Mouse (Mus musculus): ENCODE results near the gene Tube1.
A peak's percentile ranks its signal among the peaks of the same experiment; 100 is the strongest.
"Not testable (repeated sequence)": the region's sequence is repeated elsewhere in the genome, so short reads cannot be mapped to it uniquely, and the experiment has no call there.

The Tube1 gene

DNA sequence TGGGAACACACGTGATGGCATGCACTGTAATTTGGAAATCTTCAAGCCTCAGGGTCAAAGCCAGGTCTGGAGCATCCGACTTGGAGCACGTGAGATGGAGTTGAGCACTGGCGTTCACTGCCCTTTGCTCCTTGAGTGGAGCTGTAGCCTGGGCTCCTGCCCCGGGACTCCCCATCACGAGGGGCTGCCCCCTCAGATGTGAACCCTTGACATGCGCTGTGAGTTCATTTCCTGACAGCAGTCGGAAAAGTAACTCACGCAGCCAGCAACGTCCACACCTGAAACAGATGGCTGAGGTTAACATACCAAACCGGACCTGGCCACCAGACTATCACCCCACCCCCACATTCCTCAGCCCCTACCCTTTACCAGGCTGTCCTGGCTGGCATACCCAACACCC lies 33.8 kb downstream of the Tube1 start:
- DNase-seq (ENCODE audit: low read depth, low spot score): no peak

DNA sequence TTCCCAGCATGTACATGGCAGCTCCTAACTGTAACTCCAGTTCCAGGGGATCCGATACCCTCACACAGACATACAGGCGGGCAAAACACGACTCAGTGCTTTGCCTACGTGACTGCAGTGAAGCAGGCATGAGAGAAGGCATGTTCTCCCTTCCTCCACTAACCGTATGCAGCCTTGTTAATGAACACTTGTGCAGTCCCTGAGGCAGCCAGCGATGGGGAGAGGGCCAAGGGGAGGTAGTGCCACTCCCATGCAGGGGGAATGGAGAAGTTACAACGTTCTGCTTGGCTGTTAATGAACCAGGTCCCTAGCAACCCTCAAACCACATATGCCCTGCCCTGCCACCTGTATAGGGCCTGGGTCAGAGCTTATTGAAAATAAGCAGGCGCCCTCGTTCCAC lies 35.9 kb downstream of the Tube1 start:
- DNase-seq (ENCODE audit: low read depth, low spot score): no peak

DNA sequence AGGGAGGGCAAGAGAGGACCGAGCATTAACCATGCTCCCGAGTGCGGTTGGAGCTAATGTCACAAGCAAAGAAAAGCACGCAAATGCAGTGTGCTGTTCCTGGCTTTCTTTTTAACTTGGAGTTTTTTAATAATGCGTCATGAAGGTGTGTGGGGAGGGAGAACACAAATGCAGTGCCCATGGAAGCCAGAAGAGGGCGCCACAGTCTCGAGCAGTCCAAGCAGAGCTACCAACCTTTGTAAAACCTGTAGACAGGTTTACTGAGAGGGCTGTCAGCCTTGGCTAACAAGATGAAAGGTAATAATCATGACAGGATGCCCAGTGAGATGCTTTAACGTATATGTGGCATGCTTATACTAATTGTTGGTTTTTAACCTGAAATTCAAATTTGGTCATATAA lies 36.4 kb downstream of the Tube1 start:
- peak; percentile 28 for DNase-seq (ENCODE audit: low read depth, low spot score)

DNA sequence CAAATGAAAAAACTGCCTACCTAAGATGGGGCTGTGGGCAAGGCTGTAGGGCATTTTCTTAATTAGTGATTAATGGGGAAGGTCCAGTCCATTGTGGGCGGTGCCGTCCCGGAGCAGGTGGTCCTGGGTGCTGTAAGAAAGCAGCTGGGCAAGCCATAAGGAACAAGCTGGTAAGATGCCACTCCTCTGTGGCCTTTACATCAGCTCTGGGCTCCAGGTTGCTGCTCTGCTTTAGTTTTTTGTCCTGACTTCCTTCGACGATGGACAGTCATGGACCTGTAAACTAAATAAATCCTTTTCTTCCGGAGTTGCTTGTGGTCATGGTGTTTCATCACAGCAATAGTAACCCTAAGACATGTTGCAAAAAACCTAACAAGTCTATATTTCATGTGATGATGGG lies 36.9 kb downstream of the Tube1 start:
- DNase-seq (ENCODE audit: low read depth, low spot score): no peak

DNA sequence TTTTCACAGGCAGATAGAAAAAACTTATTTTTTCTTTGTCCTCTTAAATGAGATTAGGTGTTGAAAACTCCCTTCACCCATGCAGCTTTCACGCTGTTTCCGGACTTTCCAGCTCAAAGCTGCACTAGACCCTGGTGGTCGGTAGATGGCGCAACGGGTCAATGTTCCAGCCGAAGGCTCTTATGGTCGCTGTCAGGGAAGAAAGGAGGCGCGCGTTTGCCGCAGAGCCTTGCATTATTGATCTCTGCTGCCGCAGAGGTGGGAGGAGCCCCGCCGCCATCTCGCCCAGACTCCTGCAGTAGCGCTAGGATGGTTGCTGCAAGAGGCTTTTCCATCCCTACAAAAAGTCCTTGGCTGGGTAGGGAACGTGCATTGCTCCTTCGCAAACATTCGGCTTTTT lies 37.4 kb downstream of the Tube1 start:
- peak; percentile 75 for DNase-seq (ENCODE audit: low read depth, low spot score)

DNA sequence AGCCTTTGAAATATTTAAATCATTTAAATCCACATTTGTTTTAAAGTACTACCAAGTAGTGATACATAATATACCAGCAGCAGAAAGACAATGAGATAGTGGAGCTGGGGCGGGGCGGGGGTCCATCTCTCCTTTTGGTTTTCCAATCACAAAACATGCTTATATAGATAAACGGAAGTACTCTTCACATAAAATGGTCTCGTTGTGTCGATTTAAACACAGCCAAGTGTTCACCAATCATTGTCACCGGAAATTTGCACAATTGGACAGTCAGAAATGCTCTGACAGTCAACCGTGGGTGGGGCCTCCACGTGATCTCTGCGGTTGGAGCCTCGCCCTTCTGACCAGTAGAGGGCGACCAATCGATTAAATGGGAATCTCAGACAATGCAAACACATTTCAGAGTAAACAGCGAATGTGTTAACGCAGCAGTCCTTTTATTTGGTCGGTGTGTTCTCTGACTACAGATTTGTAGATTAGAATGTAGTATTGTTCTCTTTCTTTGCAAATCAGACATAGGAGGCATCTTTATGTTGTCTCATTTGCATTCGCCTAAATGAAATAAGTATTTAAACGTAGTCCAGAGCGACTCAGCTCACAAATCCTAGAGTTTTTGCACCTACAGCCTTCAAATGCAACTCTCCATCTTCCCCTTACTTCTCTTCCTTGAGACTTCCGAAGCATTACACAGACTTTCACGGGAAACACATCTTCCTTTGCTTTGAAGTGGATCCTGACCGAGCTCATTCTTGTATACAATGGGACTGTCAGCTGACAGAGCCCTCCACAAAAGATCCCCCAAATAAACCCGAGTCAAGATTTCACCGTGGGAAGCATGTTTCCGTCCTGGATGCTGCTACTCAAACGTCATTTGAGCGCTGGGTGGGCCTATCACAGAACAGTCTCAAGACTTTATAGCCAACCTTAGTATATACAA lies 38.1 kb downstream of the Tube1 start:
- DNase-seq (ENCODE audit: low read depth, low spot score): peak; percentile 70

DNA sequence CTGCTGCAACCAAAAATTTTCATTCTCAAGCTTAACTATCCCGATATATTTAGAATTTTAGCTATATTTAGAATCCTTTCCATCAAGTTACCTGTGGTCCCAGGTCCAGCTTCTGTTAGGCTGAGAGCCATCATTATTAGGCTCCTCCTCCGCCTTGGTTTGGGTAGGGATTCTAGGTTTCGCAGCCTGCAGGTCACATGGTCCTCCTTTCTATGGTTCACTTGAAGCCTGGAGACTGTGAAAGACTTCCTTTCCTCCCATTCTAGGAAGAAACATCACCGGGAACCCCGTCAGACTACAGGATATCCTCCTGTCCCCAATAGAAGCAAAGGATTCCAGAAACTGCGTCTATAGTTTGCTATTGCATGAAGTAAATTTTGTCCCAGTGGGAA lies 38.8 kb downstream of the Tube1 start:
- no peak for DNase-seq (ENCODE audit: low read depth, low spot score)

DNA sequence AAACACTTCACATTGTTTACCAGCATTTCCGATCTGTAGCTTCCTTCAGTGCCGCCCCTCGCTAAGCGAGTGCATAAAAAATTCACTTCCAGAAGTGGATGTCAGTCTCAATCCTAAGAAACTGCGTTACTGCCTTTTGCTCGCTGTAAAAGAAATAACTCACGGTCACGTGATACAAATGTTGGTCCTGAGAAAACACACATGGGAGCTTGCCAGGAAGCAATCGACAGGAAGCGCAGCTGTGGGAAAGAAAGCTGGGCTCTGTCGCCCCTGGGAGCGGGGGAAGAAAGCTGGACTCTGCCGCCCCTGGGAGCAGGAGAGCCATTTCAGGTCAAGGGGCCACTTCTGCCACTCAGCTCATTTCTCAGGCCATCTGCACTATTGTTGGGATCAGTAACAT lies 39.3 kb downstream of the Tube1 start:
- no peak for DNase-seq (ENCODE audit: low read depth, low spot score)

DNA sequence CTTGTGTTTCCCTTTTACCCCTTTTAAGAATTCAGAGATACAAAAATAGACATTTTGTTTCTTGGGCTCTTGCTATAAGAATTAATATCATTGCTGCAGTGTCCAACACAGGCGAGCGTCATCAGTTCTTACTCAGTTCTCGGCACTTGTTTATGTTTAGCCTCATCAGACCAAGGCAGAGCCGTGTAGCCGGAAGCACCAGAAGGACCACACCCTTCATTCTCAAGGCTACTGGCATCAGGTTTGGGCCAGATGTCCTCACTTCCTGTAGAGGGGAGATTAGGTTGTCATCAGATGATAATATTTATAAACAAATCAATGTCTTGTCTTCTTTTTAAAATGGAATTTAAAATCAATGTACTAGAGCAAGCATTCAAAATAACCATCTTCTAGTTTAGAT lies 43.2 kb downstream of the Tube1 start:
- DNase-seq (ENCODE audit: low read depth, low spot score): no peak

DNA sequence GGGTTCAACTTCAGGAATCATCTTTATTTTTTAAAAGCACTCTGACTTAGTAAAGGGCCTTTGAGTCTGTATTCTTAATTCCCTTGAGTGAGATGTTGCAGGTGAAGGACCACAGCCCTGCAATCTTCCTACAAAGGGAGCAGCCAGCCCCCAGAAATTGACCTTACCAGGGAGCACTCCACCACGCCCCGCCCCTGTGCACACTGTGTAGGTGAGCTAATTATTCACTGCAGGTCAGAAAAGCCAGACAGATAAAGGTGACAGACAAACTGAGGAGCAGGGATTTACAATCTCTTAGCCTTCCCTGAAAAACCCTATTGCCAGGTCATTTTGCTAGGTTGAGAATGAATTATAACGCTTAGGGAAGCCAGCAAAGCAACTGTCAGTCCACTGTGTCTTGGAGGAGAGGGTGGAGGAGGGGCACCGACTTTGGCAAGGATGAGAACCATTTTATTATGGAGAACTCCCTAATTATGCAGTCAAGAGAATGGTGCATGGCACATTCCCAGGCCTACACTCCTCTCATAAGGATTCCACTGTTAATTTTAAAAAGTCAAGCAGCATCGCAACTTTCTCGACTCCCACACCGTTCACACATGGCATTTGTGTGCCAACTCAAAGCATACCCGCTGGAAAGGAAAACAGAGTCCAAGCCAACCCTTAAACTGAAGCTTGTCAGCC lies 51.2 kb downstream of the Tube1 start:
- DNase-seq (ENCODE audit: low read depth, low spot score): no peak

DNA sequence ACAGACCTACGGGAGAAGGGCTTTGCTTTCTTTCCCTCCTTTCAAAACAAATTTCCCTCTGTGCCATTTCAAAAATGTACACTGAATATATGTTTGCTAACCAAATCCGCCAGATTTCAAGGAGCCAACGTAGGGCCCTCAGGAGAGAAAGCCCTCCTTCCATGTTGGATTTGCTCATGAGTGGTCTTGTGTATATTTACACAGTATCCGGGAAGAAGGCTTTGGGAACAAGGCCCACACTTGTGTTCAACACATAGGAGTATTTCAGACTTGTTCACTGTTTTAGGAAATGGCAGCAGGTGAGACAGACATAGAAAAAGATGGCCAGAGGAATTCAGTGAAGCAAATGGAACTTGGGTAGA lies 51.8 kb downstream of the Tube1 start:
- DNase-seq (ENCODE audit: low read depth, low spot score): no peak

DNA sequence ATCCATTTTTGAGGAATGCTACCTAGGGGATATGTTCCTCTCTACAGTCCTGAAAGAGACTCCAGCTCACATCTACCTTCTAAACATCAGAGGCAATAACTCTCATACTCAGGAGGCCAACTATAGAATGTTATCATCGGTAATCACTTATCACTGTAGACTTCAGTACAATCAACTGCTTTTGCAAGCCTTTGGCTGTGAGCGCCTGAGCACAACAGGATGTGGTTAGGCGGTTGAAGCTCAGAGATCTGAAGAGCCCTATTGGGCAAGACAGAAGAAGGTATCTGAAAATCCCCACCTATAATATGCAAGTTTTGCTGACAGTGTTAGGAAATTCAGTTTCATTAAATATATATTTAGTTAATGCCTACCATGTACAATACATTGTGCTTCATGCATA lies 58.9 kb downstream of the Tube1 start:
- DNase-seq (ENCODE audit: low read depth, low spot score): no peak

DNA sequence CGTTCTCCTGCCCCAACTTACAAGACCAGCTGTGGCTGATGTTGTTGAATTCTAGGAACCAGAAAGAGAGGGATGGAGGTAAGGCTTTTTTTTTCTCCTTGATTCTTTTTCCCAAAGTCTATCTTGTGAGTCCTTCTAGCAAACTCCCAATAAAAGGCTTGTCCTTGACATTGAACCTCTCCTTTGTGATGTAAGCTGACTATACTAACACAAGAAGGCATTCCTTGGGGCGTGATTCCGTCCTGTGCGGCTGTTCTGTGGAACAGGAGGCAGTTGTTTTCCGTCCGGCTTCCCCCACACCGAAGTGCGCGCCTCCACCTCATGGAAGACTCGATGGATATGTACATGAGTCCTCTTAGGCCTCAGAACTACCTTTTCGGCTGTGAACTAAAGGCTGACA lies 64.4 kb downstream of the Tube1 start:
- not testable (repeated sequence) for DNase-seq (ENCODE audit: low read depth, low spot score)
